Comparison of ENCODE assay signal across 8 mouse cellular contexts in the genomic region with DNA sequence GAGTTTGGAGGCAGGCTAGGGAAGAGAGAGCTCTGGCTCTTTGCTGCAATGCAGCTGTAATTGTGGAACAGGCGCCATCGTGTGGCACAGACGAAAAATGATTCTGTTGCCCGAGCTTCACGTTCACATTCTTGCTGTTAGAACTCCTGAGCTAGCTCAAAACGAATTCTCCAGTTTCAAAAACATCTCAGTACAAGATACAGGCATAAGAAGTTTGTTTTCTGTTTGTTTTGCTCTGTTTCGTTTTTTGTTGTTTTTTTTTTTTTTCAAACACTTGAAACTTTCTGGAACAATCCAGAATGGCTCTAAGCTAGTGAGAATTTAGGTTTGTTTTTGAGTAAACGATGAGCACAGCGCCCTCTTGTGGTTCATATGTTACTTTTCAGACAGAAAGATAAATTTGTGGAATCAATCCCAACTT.
DNase-seq lines count a peak whose midpoint lies in the region; ATAC-seq and TF ChIP-seq lines count a peak whose summit lies in the region.

No protein-coding gene starts in this region.

- H3K9ac ChIP-seq in forebrain, embryonic 12.5 days = no peak overlapping the region
- H3K9ac ChIP-seq in intestine, postnatal 0 days (ENCODE audit: low read depth, low read length) = no peak overlapping the region
- no peak overlapping the region for H3K9ac ChIP-seq in midbrain, embryonic 13.5 days (replicated peaks)

- TF ChIP-seq CTCF in intestine, postnatal 0 days (IDR thresholded peaks at IDR 0.05; ENCODE audit: low read depth) = peak; percentile 77
- peak; percentile 38; the same call in 1 of the 2 replicates for TF ChIP-seq CTCF in spleen, adult 2 months (IDR thresholded peaks at IDR 0.05; ENCODE audit: extremely low read depth, insufficient read depth, insufficient read length, insufficient replicate concordance)

- intact Hi-C loops in left cerebral cortex, postnatal 4 days (cut with DNase I) = loop anchor here (5.0 kb wide), 1 partner anchor 315 kb away; no protein-coding TSS in a partner anchor

- no peaks in the 10 kb centered on the region for H3K27me3 ChIP-seq in forebrain, embryonic 10.5 days (ENCODE audit: poor library complexity, severe bottlenecking)
- no peaks in the 10 kb centered on the region for H3K27me3 ChIP-seq in forebrain, embryonic 12.5 days
- H3K27me3 ChIP-seq in intestine, postnatal 0 days (replicated peaks; ENCODE audit: control insufficient read depth, insufficient read depth, low read length) = no peaks in the 10 kb centered on the region
- H3K27me3 ChIP-seq in midbrain, embryonic 13.5 days = no peaks in the 10 kb centered on the region
- no peaks in the 10 kb centered on the region for H3K27me3 ChIP-seq in spleen, adult 2 months (ENCODE audit: control insufficient read depth, insufficient read depth, low read length)

- WGBS in forebrain, embryonic 10.5 days = under 1% methylated on average over 9 of the region's 9 CpGs
- under 1% methylated on average over 9 of the region's 9 CpGs for WGBS in forebrain, embryonic 12.5 days
- WGBS in intestine, postnatal 0 days = under 1% methylated on average over 9 of the region's 9 CpGs
- 1% methylated on average over 9 of the region's 9 CpGs for WGBS in midbrain, embryonic 13.5 days
- 1% methylated on average over 9 of the region's 9 CpGs for whole genome bisulfite sequencing in spleen, adult 2 months

- H3K9me3 ChIP-seq in forebrain, embryonic 10.5 days = peaks cover 6% of the 10 kb centered on the region; the same call in 1 of the 2 replicates
- H3K9me3 ChIP-seq in forebrain, embryonic 12.5 days = no peaks in the 10 kb centered on the region
- no peaks in the 10 kb centered on the region for H3K9me3 ChIP-seq in intestine, postnatal 0 days (ENCODE audit: control insufficient read depth)
- peaks cover 3% of the 10 kb centered on the region; the same call in 1 of the 2 replicates for H3K9me3 ChIP-seq in midbrain, embryonic 13.5 days

- peak; percentile 58 for DNase-seq in forebrain, embryonic 10.5 days (ENCODE audit: extremely low spot score, low spot score)
- DNase-seq in embryo, embryonic 10 days (ENCODE audit: low spot score) = peak; percentile 91
- DNase-seq in left cerebral cortex, postnatal 4 days = peak; percentile 65
- peak; percentile 44 to 45 for DNase-seq in spleen, adult 2 months (ENCODE audit: low read depth in 1 of 2, low spot score in 2 of 2)

- H3K4me1 ChIP-seq in forebrain, embryonic 10.5 days = peaks cover 1% of the 10 kb centered on the region; the same call in 1 of the 2 replicates
- no peaks in the 10 kb centered on the region for H3K4me1 ChIP-seq in forebrain, embryonic 12.5 days
- H3K4me1 ChIP-seq in intestine, postnatal 0 days (replicated peaks; ENCODE audit: control insufficient read depth, insufficient read depth, low read length) = no peaks in the 10 kb centered on the region
- 0 out of 2 replicates have a peak, but pooled peaks cover 2% of the 10 kb centered on the region for H3K4me1 ChIP-seq in midbrain, embryonic 13.5 days (replicated peaks)
- H3K4me1 ChIP-seq in spleen, adult 2 months (ENCODE audit: control insufficient read depth, insufficient read depth, insufficient read length) = no peaks in the 10 kb centered on the region

- H3K4me3 ChIP-seq in forebrain, embryonic 10.5 days = peak overlapping the region; percentile 27; the same call in 1 of the 2 replicates
- H3K4me3 ChIP-seq in forebrain, embryonic 12.5 days (replicated peaks) = no peak overlapping the region
- H3K4me3 ChIP-seq in intestine, postnatal 0 days (ENCODE audit: low read depth, low read length) = no peak overlapping the region
- H3K4me3 ChIP-seq in midbrain, embryonic 13.5 days (replicated peaks) = no peak overlapping the region
- no peak overlapping the region; the same call in 1 of the 2 replicates for H3K4me3 ChIP-seq in spleen, adult 2 months (ENCODE audit: extremely low read depth, insufficient read depth, insufficient read length)

- no peak overlapping the region for H3K27ac ChIP-seq in forebrain, embryonic 10.5 days
- no peak overlapping the region for H3K27ac ChIP-seq in forebrain, embryonic 12.5 days
- H3K27ac ChIP-seq in intestine, postnatal 0 days (ENCODE audit: low read depth, low read length) = no peak overlapping the region
- H3K27ac ChIP-seq in midbrain, embryonic 13.5 days = no peak overlapping the region
- no peak overlapping the region for H3K27ac ChIP-seq in spleen, adult 2 months (ENCODE audit: insufficient read depth, low read length)

- no peak overlapping the region for H3K4me2 ChIP-seq in forebrain, embryonic 12.5 days
- H3K4me2 ChIP-seq in intestine, postnatal 0 days (replicated peaks; ENCODE audit: low read depth) = peak overlapping the region; percentile 14
- H3K4me2 ChIP-seq in midbrain, embryonic 13.5 days (replicated peaks) = no peak overlapping the region

- no peak for TF ChIP-seq POLR2A in spleen, adult 2 months (IDR thresholded peaks at IDR 0.05; ENCODE audit: low read depth, low read length)

- no peak for ATAC-seq in forebrain, embryonic 12.5 days (ENCODE audit: low FRiP score)
- peak; percentile 97 for ATAC-seq in granulocyte monocyte progenitor cell, adult 5-6 weeks (replicated peaks; ENCODE audit: poor library complexity, severe bottlenecking)
- peak; percentile 47; the same call in 1 of the 2 replicates for ATAC-seq in intestine, postnatal 0 days
- peak; percentile 60; the same call in 1 of the 2 replicates for ATAC-seq in midbrain, embryonic 13.5 days

- H3K36me3 ChIP-seq in forebrain, embryonic 10.5 days (replicated peaks) = no peaks in the 10 kb centered on the region
- H3K36me3 ChIP-seq in forebrain, embryonic 12.5 days (replicated peaks) = no peaks in the 10 kb centered on the region
- H3K36me3 ChIP-seq in intestine, postnatal 0 days (ENCODE audit: control insufficient read depth, insufficient read depth) = no peaks in the 10 kb centered on the region
- no peaks in the 10 kb centered on the region for H3K36me3 ChIP-seq in midbrain, embryonic 13.5 days
- H3K36me3 ChIP-seq in spleen, adult 2 months (ENCODE audit: control insufficient read depth, insufficient read depth, low read length) = no peaks in the 10 kb centered on the region
